Mouse (Mus musculus) brain, embryonic 14.5 days (tissue): Measurements from ENCODE around the gene Gm13285. TPM values are rescaled to one million over a fixed set of nuclear protein-coding genes. Genes with fewer than 3 reads are reported as not detected.

ENCODE experiments used
- DNase-seq: peaks from one replicate; pipeline ENCODE4 v3.0.0-alpha.2; 2011; ENCODE audit warnings: low read depth
- CTCF ChIP-seq: fragments of 200-500 bp; IDR thresholded peaks from 2 replicates; pipeline ENCODE4 v1.5.1; 2012; ENCODE audit warnings: inconsistent platforms, mild to moderate bottlenecking, moderate library complexity, borderline replicate concordance; ENCODE audit not compliant: insufficient read depth, insufficient read length; ENCODE audit errors: extremely low read depth
- POLR2A ChIP-seq: fragments of 200-500 bp; IDR thresholded peaks from 2 replicates; pipeline ENCODE4 v1.6.1; 2012; ENCODE audit warnings: mild to moderate bottlenecking, inconsistent platforms, borderline replicate concordance; ENCODE audit not compliant: poor library complexity, insufficient read depth, insufficient read length, severe bottlenecking; ENCODE audit errors: extremely low read depth
- polyA plus RNA-seq: library from polyadenylated mRNA; depleted of rRNA; stranded (reverse); fragments of >200 nt; gene quantifications from 2 replicates; pipeline ENCODE4 v1.2.3, GENCODE M21; 2012; rRNA removed

The Gm13285 gene
- polyA plus RNA-seq, 1 experiment = not detected

- DNase-seq = no peak
- no peak for TF ChIP-seq CTCF
- TF ChIP-seq POLR2A = no peak
These were observed 40.6 kb downstream of the Gm13285 start for GRCm38 (mm10) chr4:88840058-88840457.

- TF ChIP-seq POLR2A (no peak), CTCF (no peak)
- DNase-seq = no peak
These were observed 42.0 kb downstream of the Gm13285 start, which contains the start of gene Ifna4 for GRCm38 (mm10) chr4:88841438-88841911. Gene Ifna4 (plus strand): TSS chr4:88841861.

- peak; percentile 6; the same call in 1 of the 2 replicates for TF ChIP-seq CTCF
- TF ChIP-seq POLR2A = no peak
- DNase-seq = no peak
These were observed 45.9 kb downstream of the Gm13285 start for GRCm38 (mm10) chr4:88845334-88845733.

GRCm38 (mm10) chr4:88849698-88850097 lies 50.2 kb downstream of the Gm13285 start, which contains the start of gene Ifna1:
Gene Ifna1 (plus strand): TSS chr4:88850087.
- DNase-seq = no peak
- TF ChIP-seq CTCF (no peak), POLR2A (no peak)

Other genes starting within 250 kb of the Gm13285 start
- not detected in 2 replicates for gene Ifna15, start 241.4 kb upstream of the Gm13285 start, polyA plus RNA-seq
- gene Ifna14, start 227.9 kb upstream of the Gm13285 start, polyA plus RNA-seq = not detected in 2 replicates
- not detected in 2 replicates for gene Ifna9, start 207.3 kb upstream of the Gm13285 start, polyA plus RNA-seq
- not detected in 2 replicates for gene Ifna12, start 196.3 kb upstream of the Gm13285 start, polyA plus RNA-seq
- not detected in 2 replicates for gene C87499, start 165.3 kb upstream of the Gm13285 start, polyA plus RNA-seq
- gene Ifna13, start 155.2 kb upstream of the Gm13285 start, polyA plus RNA-seq = not detected in 2 replicates
- not detected in 2 replicates for gene Ifna16, start 122.7 kb upstream of the Gm13285 start, polyA plus RNA-seq
- not detected in 2 replicates for gene Ifna2, start 115.8 kb upstream of the Gm13285 start, polyA plus RNA-seq
- gene Ifnab, start 108.3 kb upstream of the Gm13285 start, polyA plus RNA-seq = not detected in 2 replicates
- 1.2 and 2.4 TPM in 2 replicates for gene Gm26566, start 77.9 kb upstream of the Gm13285 start, polyA plus RNA-seq
- gene Klhl9, start 77.2 kb upstream of the Gm13285 start, polyA plus RNA-seq = 45.5 and 69.0 TPM in 2 replicates
- gene Gm13271, start 44.8 kb upstream of the Gm13285 start, polyA plus RNA-seq = not detected in 2 replicates
- not detected in 2 replicates for gene Gm13283, start 39.5 kb upstream of the Gm13285 start, polyA plus RNA-seq
- not detected in 2 replicates for gene Gm13290, start 25.8 kb upstream of the Gm13285 start, polyA plus RNA-seq
- not detected in 2 replicates for gene Gm13289, start 22.7 kb upstream of the Gm13285 start, polyA plus RNA-seq
- 0.11 TPM in 1 of 2 replicates, not detected in the other for gene Gm13272, start 19.8 kb upstream of the Gm13285 start, polyA plus RNA-seq
- not detected in 2 replicates for gene Ifnz, start 17.5 kb upstream of the Gm13285 start, polyA plus RNA-seq
- not detected in 2 replicates for gene Gm13276, start 14.0 kb upstream of the Gm13285 start, polyA plus RNA-seq
- gene Gm13277, start 11.0 kb upstream of the Gm13285 start, polyA plus RNA-seq = not detected in 2 replicates
- gene Gm13278, start 8.1 kb upstream of the Gm13285 start, polyA plus RNA-seq = not detected in 2 replicates
- gene Gm13275, start 5.2 kb upstream of the Gm13285 start, polyA plus RNA-seq = not detected in 2 replicates
- gene Gm13279, start 2.3 kb upstream of the Gm13285 start, polyA plus RNA-seq = not detected in 2 replicates
- not detected in 2 replicates for gene Gm13287, start 3.6 kb downstream of the Gm13285 start, polyA plus RNA-seq
- gene Gm13288, start 5.9 kb downstream of the Gm13285 start, polyA plus RNA-seq = not detected in 2 replicates
- gene Ifna7, start 16.6 kb downstream of the Gm13285 start, polyA plus RNA-seq = 0.15 TPM in 1 of 2 replicates, not detected in the other
- gene Ifna11, start 20.3 kb downstream of the Gm13285 start, polyA plus RNA-seq = not detected in 2 replicates
- not detected in 2 replicates for gene Ifna6, start 27.8 kb downstream of the Gm13285 start, polyA plus RNA-seq
- gene Ifna5, start 35.9 kb downstream of the Gm13285 start, polyA plus RNA-seq = not detected in 2 replicates
- not detected in 2 replicates for gene Ifna4, start 42.2 kb downstream of the Gm13285 start, polyA plus RNA-seq
- not detected in 2 replicates for gene Ifna1, start 50.4 kb downstream of the Gm13285 start, polyA plus RNA-seq
- not detected in 2 replicates for gene Ifne, start 80.5 kb downstream of the Gm13285 start, polyA plus RNA-seq